Mouse (Mus musculus): Measurements from ENCODE around the gene Vmn1r155.
"Not testable (repeated sequence)": the region's sequence is repeated elsewhere in the genome, so short reads cannot be mapped to it uniquely, and the experiment has no call there.

Gene Vmn1r155

GRCm38 (mm10) chr7:22657718-22658117 is at the start of gene Vmn1r155:
Gene Vmn1r155, plus strand, starts transcription at chr7:22658018.
- DNase-seq (ENCODE audit: low spot score): not testable (repeated sequence)

DNA sequence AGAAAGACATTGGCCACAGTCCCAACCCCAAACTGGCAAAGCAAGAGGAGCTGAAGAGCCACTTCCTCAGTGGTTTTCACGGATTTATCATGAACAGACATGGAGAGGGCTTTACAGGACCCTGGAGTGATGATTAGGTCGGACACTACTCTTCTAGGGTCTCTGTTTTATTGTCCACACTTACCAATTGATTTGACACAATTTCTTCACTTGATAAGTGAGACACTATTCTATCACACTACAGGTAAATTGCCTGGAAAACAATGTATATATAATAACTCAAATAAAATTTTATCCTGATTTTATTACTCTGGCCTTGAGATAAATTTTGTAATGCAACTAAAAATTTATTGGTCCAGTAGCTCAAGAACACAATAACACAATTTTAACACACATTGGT is 34.4 kb downstream of the Vmn1r155 start, which contains the start of gene Gm8693:
Gene Gm8693 (minus strand): TSS at position 101 of the 400 bp plus-strand sequence.
- DNase-seq (ENCODE audit: low spot score): not testable (repeated sequence)
